Mouse (Mus musculus): ENCODE data around the gene Gm45753. TPM values are rescaled to one million over a fixed set of nuclear protein-coding genes. Genes with fewer than 3 reads are reported as not detected.

Gm45753 gene
- polyA plus RNA-seq (2015; fragmentation: Nextera tagmentation; extraction: Ambion mirVana): 0.14 TPM in 1 of 2 replicates, not detected in the other

DNA sequence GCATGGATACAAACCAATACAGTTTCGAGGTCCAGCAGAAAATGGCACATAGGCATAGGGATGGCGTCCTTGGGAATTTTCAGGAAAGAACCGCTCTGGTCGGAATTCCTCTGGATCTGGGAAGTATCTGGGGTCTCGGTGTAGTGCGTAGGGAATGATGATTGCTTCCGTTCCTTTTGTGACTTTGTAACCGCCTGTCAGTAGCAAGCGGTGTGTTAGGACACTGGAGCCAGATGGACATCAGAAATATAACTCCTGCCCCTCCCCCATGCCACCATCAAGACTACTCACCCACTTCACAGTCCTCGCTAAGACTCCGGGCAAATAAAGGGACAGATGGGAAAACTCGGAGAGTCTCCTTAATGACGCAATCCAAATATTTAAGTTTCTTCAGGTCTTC is at the start of gene Gm45753:
Gm45753 (minus strand) TSS at position 101 of the 400 bp plus-strand sequence.

DNA sequence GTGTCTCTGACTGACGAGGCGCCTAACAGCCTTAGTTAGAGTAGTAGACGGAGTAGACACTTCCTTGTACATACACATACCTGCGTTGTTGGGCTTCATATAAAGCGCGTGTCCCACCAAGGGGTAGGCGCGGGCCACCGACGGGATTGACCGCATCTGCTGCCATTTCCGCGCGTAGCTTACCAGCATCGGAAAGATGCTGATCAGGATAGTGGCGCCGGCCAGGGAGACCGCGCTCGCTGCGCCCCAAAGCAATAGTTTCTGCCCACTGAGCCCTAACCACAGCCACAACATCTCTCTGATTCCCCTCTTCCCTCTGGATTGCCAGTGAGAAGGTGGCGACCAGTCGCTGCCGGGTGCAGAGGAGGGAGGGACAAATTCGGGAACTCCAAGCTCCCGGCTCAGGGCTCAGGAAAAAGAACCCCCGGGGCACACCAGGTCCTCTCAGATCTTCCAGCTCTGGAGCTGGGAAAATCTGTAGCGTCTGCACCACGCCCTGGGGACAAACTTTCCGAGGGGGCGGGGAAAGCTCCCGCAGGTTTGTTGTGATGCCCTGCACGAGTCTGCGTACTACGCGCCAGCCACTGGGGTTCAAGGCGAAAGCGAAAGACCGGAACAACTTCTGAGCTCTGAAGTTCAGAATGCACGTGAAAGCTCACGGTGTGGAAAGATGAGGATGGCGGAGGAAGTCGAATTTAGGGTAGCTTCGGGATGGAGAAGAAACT is 24.6 kb upstream of the Gm45753 start, which contains the start of gene Cyp4v3:
Cyp4v3 (minus strand) TSS at position 532 of the 725 bp plus-strand sequence.

DNA sequence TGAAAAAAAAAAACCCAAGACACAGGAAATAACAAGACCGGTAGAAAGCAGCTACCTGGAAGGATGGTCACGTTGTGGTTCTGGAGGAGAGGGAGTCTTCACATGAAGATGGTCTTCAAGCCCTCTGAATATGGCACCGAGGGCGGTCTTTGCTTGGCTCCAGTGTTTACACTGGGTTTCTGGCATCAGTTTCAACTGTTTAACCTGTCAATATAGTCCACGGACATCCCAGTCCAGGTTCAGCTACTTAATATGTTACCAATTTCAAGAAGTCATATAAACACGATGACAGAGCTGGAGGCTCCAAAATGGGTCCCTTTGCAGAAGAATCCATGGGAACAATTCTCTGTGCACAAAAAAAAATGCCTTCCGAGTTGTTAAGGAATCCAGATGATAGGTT is 13.6 kb downstream of the Gm45753 start, which contains the start of gene Klkb1:
Klkb1 (minus strand) TSS at position 173 of the 400 bp plus-strand sequence.

DNA sequence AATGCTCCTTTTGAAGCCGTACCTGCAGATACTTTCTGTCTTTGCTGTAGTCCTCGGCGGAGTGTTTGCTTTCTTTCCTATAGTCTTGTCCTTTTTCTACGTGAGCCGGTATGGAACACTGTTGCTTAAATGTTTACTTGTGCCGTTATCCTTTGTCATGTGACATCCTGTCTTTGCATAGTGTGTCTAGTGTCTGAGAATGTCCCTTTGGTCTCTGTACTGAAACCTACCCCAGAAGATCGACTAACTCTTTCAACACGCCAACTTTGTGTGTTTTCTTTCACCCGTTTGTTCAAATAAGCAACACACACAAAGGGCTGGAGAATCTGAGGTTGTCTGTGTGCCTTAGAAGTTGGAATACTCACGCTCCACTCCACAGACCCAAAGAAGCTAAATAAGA is 46.3 kb downstream of the Gm45753 start, which contains the start of gene F11:
F11 (minus strand) TSS at position 112 of the 400 bp plus-strand sequence.

Other genes starting within 250 kb of the Gm45753 start
- gene Mtnr1a, start 239.3 kb downstream of the Gm45753 start, polyA plus RNA-seq (2015; fragmentation: Nextera tagmentation; extraction: Ambion mirVana): not detected in 2 replicates
- not detected in 2 replicates for gene F11, start 46.4 kb downstream of the Gm45753 start, polyA plus RNA-seq (2015; fragmentation: Nextera tagmentation; extraction: Ambion mirVana)
- 0.02 TPM in 1 of 2 replicates, not detected in the other for gene Klkb1, start 13.6 kb downstream of the Gm45753 start, polyA plus RNA-seq (2015; fragmentation: Nextera tagmentation; extraction: Ambion mirVana)
- 0.86 and 1.1 TPM in 2 replicates for gene Cyp4v3, start 24.8 kb upstream of the Gm45753 start, polyA plus RNA-seq (2015; fragmentation: Nextera tagmentation; extraction: Ambion mirVana)
- gene Fam149a, start 73.8 kb upstream of the Gm45753 start, polyA plus RNA-seq (2015; fragmentation: Nextera tagmentation; extraction: Ambion mirVana): 4.0 and 4.7 TPM in 2 replicates
- gene Tlr3, start 102.6 kb upstream of the Gm45753 start, polyA plus RNA-seq (2015; fragmentation: Nextera tagmentation; extraction: Ambion mirVana): 1.5 and 1.6 TPM in 2 replicates
- 13.2 and 14.7 TPM in 2 replicates for gene Sorbs2, start 199.3 kb upstream of the Gm45753 start, polyA plus RNA-seq (2015; fragmentation: Nextera tagmentation; extraction: Ambion mirVana)